Mouse (Mus musculus) adrenal gland, postnatal 10 days (tissue): Measurements from ENCODE around the gene Mei1. TPM values are rescaled to one million over a fixed set of nuclear protein-coding genes. Genes with fewer than 3 reads are reported as not detected.

Experiments used
- DNase-seq: peaks from one replicate; pipeline ENCODE4 v3.0.0; 2021; ENCODE audit warnings: mixed read lengths
- long read RNA-seq, 2 experiments: library from polyadenylated mRNA; stranded (forward); transcript quantifications; one replicate each; pipeline ENCODE4 v2.0.0; 2021
- total RNA-seq, 2 experiments: library from RNA; stranded (reverse); gene quantifications; 2 replicates each; pipeline ENCODE4 v1.2.3; 2021

Gene Mei1
- total RNA-seq: 1 to 10 TPM in 1 of 2 experiments, under 1 TPM in 1; 0.93 to 2.0 TPM
- long read RNA-seq, experiment 1, partial matches to known transcripts: 4 of 4 reads
- long read RNA-seq, experiment 1, other reads (novel, unspliced or antisense): 0 of 4 reads
- long read RNA-seq, experiment 2, partial matches to known transcripts: 3 of 6 reads
- long read RNA-seq, experiment 2, other reads (novel, unspliced or antisense): 3 of 6 reads

- DNase-seq: no peak
Observed at GRCm38 (mm10) chr15:82069898-82070297, at the start of gene Mei1. TSS of gene Mei1 (plus strand) at chr15:82069996.

DNA sequence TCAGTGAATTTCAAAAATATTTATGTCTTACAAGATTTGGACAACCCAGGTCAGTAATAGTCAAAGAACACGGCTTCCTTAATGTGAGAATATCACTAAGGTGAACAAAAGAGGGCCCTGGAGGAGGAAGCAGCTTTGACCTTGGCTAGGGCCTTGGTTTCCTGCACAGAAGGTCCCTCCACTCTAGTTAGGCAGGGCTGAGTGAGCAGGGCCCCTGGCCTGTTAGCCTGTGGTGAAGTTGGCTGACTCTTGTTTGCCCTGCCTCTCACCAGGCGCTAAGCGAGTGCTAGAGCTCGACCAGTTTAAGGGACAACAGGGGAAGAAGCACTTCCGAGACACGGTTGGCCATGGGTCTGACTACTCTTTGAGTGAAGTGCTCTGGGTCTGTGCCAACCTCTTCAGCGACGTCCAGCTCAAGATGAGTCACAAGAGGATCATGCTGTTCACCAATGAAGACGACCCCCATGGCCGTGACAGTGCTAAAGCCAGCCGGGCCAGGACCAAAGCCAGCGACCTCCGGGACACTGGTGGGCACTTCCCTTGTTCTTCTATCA is 47.2 kb upstream of the Mei1 start:
- DNase-seq: peak; percentile 66

- no peak for DNase-seq
Observed at GRCm38 (mm10) chr15:82023965-82024635, 45.7 kb upstream of the Mei1 start.

- DNase-seq: no peak
Observed at GRCm38 (mm10) chr15:82027276-82027675, 42.5 kb upstream of the Mei1 start.

GRCm38 (mm10) chr15:82027726-82028125 is 42.1 kb upstream of the Mei1 start:
- DNase-seq: no peak

DNA sequence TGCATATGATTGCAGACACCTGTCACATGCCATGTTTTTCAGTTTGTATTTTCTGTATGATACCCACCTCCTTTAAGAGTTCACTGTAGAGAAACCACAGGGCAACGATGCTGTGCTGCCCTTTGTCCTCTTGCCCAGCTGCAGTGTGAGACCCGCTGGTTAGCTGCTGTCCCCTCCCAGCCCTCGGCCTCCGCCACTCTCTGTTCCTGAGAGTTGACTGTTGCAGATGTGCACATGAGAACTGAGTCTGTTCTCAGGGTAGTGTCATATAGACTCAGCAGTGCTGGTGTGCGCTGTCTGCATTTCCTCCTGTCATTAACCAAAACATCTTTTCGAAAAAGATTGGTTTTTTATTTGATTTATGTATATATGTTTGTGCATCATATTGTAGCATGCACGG is 37.4 kb upstream of the Mei1 start:
- no peak for DNase-seq

DNA sequence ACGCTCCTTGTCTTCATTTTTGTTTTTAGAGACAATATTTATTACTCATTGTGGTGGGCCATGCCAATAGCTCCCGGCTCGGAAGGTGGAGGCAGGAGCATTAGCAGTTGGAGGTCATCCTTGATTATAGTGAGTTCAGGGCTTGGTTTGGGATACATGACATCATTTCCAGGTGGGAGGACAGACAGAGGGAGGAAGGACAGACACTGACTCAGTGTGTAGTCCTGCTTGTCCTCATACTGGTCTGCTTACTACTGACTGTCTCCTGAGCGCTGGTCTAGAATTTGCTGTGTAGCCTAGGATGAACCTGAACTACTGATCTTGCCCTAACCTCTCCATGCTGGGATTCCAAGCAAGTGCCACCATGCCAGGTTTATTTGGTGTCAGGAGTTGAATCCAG is 36.0 kb upstream of the Mei1 start, which contains the start of gene Desi1:
Gene Desi1, minus strand, starts transcription at position 101 of the 400 bp plus-strand sequence.
- DNase-seq: no peak

GRCm38 (mm10) chr15:82035904-82036689 is 33.7 kb upstream of the Mei1 start:
- DNase-seq: peak; percentile 39

DNA sequence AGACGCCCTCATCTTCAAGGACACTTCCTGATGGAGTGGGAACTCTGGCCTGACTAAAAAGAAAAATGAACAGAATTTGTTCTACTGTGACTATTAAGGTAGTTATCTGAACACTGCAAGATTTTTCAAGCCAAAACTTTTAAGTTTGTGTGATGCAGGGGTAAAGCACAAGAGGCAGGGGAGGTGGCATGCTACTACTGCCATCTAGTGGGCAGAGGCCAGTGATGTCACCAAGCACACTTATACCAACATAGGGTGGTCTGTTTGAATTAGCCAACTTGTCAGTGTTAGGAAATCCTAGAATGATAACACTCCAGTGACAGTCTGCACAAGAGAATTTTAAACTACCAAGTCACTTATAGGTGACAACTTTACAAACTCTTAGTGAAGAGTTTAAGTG is 29.1 kb upstream of the Mei1 start:
- peak; percentile 56 for DNase-seq

- DNase-seq: no peak
Observed at GRCm38 (mm10) chr15:82044166-82044784, 25.5 kb upstream of the Mei1 start.

GRCm38 (mm10) chr15:82046246-82046891 is 23.4 kb upstream of the Mei1 start:
- DNase-seq: peak; percentile 46

DNA sequence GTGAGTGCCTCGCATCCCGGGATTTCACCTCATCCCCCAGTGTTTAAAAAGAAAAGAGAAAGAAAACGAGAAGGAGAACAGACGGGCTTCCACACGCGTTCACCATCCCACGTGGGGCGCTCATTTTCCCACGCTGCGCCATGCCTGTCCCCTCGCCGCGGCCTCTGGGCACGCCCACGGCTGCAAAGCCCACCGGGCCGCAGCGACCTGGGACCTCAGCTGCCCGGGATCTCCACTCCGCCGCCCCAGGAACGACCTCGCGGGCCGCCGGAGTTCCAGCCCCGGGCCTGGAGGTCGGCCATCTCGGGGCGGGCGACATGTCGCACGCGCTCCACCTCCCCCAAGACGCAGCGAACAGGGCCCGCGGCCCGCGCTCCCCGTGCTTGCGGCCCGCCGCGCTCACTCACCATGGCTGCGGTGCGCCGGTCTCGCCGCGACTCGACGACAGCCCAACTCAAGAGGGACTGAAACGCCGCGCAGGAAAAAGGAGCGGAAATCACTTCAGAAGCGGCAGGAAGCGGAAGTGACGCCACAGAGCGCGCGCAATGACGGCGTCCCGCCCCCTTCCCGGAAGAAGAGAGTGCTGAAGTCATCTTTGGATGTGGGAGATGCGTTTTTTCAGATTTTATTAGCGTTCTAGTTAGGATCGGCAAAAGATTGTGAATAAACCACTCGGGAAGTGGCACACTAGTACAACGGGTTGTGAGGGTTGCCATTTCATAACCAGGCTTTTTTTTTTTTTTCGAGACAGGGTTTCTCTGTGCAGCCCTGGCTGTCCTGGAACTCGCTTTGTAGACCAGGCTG is 22.5 kb upstream of the Mei1 start, which contains the start of gene Snu13:
Gene Snu13, minus strand, starts transcription at position 519 of the 804 bp plus-strand sequence.
- DNase-seq: peak; percentile 95

- DNase-seq: no peak
Observed at GRCm38 (mm10) chr15:82052544-82052943, 17.3 kb upstream of the Mei1 start.

DNA sequence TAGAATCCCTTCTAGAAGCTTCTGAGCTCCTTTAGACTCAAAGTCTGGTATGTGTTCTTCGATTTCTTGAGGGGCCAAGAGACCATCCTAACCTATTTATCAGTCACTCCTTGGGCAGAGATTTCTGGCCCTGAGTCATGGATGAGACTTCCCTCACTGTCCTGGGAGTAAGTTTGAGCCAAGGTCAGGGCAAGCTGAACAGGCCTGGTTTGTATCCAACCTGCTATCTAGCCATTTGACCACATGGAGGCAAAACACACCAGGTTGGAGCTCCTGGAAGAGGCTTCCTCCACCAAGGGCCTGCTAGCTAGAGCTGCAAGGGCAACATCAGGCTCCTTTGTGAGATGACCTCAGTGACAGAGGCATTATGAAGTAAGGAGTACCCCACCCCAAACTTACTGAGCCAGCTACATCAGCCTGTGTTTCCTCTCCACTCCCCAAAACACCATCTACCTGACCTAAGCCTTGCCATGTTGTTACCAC is 11.0 kb upstream of the Mei1 start, which contains the start of gene 4930407I10Rik:
Gene 4930407I10Rik, plus strand, starts transcription at position 433 of the 483 bp plus-strand sequence.
- DNase-seq: no peak

- no peak for DNase-seq
Observed at GRCm38 (mm10) chr15:82063909-82064308, 5.9 kb upstream of the Mei1 start.

GRCm38 (mm10) chr15:82065511-82065910 is 4.3 kb upstream of the Mei1 start:
- peak; percentile 84 for DNase-seq

- no peak for DNase-seq
Observed at GRCm38 (mm10) chr15:82071816-82072469, 2.1 kb downstream of the Mei1 start.

GRCm38 (mm10) chr15:82073490-82073889 is 3.7 kb downstream of the Mei1 start:
- no peak for DNase-seq

DNA sequence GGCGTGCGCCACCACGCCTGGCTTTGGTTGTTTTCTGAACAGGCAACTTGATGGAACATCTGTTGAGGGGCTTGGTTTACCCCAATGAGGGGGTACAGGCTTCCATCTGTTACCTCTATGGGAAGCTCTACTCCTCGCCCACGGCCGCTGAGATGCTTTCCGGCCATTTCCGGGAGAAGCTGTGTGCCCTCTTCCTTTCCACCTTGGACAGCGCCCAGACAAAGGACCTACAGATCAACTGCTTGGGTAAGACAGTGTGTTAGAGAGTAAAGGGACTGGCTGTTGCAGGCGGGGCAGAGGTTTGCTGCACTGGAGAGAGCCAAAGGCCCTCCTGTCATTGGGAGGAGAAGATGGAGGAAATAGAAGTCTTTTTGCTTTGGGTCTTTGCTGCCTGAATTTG is 10.1 kb downstream of the Mei1 start:
- DNase-seq: no peak

DNA sequence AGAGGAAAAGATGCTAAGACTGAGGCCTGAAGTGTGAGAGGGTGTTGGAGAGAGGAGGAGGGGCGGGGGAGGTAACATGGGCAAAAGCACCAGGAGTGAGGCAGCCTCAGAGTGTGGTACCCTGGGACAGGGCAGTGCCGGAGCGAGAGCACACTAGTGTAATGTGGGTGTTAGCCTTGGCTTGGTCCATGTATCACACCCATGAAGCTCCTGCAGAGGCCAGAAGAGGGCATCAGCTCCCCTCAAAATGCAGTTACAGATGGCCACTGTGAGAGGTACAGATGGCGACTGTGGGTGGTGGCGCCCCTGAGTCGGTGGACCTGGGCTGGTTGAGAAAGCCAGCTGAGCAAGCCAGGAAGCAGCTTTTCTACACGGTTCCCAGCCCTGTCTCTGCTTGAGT is 11.4 kb downstream of the Mei1 start:
- DNase-seq: peak; percentile 25
